Mouse (Mus musculus) layer of hippocampus, postnatal 14 days (tissue): ENCODE measurements at regions not wholly inside any gene's neighbourhood (a gene's known extent, or its start where the extent isn't known, plus 50 kb on each side); places are given as distances from the start of the nearest gene placed in this dataset.
A peak's percentile ranks its signal among the peaks of the same experiment; 100 is the strongest.

Source experiments
- DNase-seq, 2 experiments: peaks; one replicate each; pipeline ENCODE4 v3.0.0; 2021 to 2022; ENCODE audit warnings: low spot score in 2 of 2, mixed read lengths in 1 of 2

DNA sequence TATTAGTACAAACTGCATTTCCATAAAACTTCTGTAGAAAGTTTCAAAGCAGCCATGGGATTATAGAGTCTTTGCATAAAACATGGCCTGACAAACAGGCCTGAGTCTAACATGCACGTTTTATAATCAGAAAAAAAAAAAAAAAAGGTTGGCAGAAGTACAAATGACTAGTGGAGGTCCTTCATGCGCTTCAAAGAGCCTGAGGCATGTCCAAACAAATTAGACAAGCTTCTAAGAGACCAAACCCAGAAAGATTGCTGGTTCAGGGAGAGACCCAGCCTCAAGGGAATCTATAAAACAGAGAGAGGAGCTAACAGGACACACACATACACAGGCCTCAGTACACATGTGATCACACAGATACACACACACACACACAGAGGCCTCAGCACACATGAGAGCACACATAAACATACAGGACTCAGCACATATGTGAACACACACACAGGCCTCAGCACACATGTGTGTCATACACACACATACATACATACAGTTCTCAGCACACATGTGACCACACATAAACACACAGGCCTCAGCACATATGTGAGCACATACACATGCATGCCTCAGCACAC, 57.0 kb upstream of the Gnaq start:
- no peak for DNase-seq

- no peak for DNase-seq
Observed at GRCm38 (mm10) chr19:16075026-16075425, 57.6 kb upstream of the Gnaq start.

- no peak for DNase-seq
Observed at GRCm38 (mm10) chr19:16067314-16067713, 65.3 kb upstream of the Gnaq start.

DNA sequence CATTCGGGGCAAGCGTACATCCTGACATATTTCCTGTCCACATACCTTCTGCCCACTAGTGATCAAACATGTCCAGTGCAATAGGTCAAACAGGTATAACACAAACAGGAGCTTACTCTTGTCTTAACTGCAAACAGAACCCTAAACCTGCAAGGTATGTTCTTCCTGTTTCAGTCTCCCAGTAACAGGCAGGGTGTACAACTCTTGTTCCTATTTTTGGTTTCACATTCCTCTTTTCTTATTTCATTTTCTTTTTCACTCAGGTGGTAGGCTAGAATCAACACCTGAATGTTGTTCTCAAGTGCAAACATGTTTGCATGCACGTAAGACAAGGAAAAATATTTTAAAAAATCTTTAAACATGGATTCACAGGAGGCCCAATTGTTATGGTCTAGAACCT, 67.7 kb upstream of the Gnaq start:
- DNase-seq = no peak

GRCm38 (mm10) chr19:16063916-16064580, 68.6 kb upstream of the Gnaq start:
- DNase-seq = peak; percentile 88 to 90

DNA sequence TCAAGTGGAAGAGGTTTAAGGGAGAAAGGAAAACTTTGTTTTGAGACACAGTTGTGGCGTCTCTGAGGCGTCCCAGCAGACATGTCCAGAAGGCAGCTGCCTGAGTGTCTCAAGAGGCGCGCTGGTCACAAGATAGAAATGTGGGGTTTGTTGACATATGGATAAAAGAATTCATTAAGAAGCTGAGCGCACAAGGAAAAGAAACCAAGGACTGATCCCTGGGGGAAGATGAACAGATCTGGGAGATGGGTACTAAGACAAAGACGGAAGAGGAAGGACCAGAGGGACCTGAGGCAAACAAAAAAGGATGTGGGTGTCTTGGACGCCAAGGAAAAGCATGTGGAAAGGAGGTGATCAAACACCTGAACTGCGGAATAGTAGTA, 69.1 kb upstream of the Gnaq start:
- no peak for DNase-seq

- DNase-seq = no peak
Observed at GRCm38 (mm10) chr19:16061821-16062220, 70.8 kb upstream of the Gnaq start.

DNA sequence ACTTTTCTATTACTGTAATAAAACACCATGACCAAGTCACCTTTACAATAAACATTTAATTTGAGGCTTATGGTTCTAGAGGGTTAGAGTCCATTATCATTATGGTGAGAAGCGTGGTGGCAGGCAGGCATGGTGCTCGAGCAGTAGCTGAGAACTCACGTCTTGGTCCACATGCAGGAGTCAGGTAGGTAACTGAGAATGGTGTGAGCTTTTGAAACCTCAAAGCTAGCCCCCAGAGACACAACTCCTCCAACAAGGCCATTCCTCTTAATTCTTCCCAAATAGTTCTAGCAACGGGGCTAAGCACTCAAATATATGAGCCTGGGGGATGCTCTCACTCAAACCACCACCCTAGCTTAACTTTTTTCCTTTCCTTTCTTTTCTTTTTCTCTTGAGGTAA, 73.6 kb upstream of the Gnaq start:
- DNase-seq = no peak

- peak; percentile 37 to 47 for DNase-seq
Observed at GRCm38 (mm10) chr19:16050220-16051055, 65.6 kb upstream of the Cep78 start.

GRCm38 (mm10) chr19:16049646-16050045, 64.9 kb upstream of the Cep78 start:
- no peak for DNase-seq

DNA sequence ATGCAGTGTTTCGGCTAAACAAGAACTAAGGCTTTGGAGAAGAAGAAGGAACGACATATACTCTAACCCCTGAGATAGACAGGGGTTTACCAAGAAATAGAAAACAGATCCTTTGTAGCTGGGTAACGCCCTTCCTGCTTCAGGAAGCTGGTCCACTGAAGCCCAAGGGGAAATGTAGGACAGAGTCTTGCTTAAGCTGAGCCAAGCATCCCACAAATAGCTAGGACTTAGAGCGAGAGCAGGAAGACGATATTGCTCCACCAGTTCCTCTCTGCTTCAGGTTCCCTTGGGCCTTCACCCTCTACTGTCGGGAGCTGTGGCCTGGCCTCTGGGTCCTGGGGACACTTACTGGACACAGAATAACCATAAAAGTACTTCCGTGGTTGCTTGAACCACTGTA, 62.2 kb upstream of the Cep78 start:
- no peak for DNase-seq

DNA sequence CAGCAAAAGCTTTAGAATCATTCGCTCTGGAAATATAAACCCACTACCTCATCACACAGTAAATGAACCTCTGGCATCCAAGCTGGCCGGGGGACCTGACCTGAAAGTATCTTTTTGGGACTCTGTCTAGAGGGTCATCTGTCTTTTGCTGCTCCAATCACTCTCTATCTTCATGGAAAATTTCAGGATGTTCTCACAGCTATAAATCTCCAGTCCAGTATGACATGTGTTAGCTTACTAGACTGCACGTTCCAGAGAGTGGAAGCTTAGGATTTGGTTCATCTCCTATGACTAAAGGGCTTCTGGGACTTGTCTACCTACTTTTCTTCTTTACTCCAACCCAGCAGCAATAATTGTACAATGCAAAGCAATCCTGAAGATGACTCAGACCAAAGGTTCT, 60.5 kb upstream of the Cep78 start:
- no peak for DNase-seq

- no peak for DNase-seq
Observed at GRCm38 (mm10) chr19:16044169-16044568, 59.4 kb upstream of the Cep78 start.

DNA sequence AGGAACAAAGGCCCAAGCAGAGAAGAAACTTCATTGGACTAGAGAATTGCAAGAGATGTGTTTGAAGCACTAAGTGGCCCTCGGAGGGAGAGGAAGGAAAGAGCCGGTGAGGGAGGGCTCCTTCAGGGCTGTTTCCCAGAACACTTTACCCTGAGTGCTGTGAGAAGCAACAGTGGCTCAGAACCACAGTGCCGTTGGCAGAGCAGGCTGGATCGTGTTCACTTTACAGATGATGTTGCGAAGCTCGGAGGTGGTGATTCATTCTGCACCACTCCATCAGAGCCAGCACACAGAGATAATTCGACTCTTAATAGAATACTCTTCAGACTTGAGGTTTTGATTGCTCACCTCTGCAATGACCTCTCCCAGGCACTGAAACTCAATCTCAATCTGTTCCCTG, 58.2 kb upstream of the Cep78 start:
- no peak for DNase-seq

- no peak for DNase-seq
Observed at GRCm38 (mm10) chr19:16041891-16042290, 57.1 kb upstream of the Cep78 start.

GRCm38 (mm10) chr19:16037806-16038205, 53.0 kb upstream of the Cep78 start:
- DNase-seq = no peak
